Mouse (Mus musculus) urinary bladder, postnatal 25 days (tissue): ENCODE measurements around the gene Olig3.
"Not testable (repeated sequence)": the region's sequence is repeated elsewhere in the genome, so short reads cannot be mapped to it uniquely, and the experiment has no call there.

Experiments used
- DNase-seq: peaks from one replicate; pipeline ENCODE4 v3.0.0; 2022; ENCODE audit warnings: low spot score

The Olig3 gene

DNA sequence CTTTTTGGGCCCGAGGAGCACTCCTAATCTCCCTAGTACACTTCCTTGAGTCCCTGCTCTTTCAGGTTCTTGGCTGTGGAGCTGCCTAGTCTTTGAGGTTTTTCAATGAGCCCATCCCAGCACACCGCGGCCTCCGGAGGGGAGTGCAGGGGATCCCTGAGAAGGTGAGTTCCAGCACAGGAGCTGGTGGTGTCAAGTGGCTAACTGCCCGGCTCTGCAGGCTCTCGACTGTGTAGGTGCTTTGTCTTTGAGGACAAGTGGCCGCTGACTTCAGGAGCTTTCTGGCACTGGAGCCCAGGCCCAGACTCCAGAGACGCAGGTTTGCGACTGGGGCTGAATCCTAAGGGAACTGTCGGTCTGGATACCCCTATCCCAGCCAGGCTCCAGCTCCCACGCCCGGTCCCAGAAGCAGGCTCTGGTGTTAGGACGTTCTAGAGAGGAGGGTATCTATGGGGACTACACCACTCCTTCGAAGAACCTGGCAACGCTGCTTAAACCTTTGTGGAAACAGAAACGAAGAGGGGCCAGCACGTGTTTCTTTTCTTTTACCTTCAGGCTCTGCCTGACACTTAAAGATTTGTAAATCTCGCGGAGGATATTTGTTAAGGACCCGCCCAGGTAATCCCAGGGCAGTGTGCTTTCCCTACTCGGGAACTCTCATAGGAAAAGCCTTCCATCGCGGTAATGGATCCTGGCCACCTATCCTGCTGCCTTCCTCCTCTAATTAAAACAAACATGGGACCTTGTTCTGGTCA is 5.4 kb downstream of the Olig3 start:
- no peak for DNase-seq

- DNase-seq: no peak
Measured at GRCm38 (mm10) chr10:19362294-19362590, 5.9 kb downstream of the Olig3 start.

GRCm38 (mm10) chr10:19362861-19363260 is 6.5 kb downstream of the Olig3 start:
- DNase-seq: no peak

- DNase-seq: no peak
Measured at GRCm38 (mm10) chr10:19363365-19363764, 7.0 kb downstream of the Olig3 start.

- no peak for DNase-seq
Measured at GRCm38 (mm10) chr10:19369143-19369542, 12.8 kb downstream of the Olig3 start.

DNA sequence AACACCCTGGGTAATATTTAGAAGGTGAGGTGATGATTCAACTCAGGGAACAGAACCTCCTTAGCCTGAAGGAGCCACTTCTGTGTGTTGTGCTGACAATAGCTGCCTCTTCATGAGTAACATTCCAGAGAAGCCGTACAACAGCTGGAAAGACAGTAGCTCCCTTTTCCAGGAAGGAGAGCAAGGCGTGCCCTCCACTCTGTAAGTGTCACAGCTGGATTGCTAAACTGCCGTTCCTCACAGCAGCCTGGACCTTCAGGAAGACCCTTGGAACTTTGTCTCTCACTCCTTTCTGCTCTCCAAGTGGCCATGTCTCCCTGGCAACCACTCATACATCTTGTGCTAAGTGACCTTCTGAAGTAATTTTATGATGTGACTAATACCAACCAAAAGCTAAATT is 13.8 kb downstream of the Olig3 start:
- no peak for DNase-seq

DNA sequence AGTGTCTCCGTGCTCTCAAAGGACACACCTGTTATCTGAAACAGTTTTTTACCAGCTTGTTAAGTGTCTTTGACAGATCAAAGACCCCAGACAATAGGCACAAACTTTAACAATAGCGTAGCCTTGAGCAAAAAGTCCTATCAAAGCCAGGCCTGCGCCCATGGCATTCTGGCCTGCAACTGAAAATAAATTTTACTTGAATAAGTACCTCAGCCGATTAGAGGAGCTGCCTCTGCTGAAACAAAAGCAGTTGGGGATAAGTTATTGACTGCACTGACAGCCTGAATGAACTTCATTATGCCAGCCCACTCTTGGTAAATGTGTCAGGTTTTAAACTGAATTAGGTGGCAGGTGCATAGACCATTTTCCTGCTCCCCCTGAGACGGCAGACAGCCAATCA is 15.9 kb downstream of the Olig3 start:
- no peak for DNase-seq

GRCm38 (mm10) chr10:19373797-19374196 is 17.5 kb downstream of the Olig3 start:
- no peak for DNase-seq

GRCm38 (mm10) chr10:19374311-19374710 is 18.0 kb downstream of the Olig3 start:
- no peak for DNase-seq

DNA sequence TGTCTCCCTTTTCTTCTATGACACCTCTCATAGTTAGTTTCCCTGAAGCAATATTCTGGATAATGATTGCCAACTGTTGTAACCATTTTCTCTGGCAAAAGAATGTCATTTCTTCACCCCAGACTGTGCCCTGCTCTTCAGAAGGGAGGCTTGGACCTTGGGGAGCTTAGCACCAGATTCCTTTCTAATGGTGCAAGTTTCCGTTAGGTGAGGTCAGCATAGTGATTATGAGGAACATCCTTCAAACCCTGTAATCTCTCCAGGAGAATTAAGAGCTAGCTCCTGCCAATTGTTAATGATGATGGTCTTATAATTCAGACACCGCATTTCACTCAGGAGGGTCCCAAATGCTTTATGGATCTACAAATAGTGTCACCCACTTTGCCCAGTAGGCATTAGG is 19.5 kb downstream of the Olig3 start:
- no peak for DNase-seq

DNA sequence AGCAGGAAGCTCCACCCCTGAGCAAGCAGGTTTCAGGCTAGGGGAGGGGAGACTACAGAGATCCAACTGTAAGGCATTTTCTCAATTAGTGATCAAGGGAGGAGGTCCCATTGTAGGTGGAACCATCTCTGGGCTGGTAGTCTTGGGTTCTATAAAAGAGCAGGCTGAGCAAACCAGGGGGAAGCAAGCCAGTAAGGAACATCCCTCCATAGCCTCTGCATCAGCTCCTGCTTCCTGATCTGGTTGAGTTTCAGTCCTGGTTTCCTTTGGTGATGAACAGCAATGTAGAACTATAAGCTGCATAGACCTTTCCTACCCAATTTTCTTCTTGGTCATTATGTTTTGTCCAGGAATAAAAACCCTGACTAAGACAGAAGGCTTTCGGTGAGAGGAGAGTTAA is 24.6 kb downstream of the Olig3 start:
- DNase-seq: not testable (repeated sequence)

GRCm38 (mm10) chr10:19384176-19384575 is 27.8 kb downstream of the Olig3 start:
- DNase-seq: no peak

- DNase-seq: no peak
Measured at GRCm38 (mm10) chr10:19391819-19392218, 35.5 kb downstream of the Olig3 start.

DNA sequence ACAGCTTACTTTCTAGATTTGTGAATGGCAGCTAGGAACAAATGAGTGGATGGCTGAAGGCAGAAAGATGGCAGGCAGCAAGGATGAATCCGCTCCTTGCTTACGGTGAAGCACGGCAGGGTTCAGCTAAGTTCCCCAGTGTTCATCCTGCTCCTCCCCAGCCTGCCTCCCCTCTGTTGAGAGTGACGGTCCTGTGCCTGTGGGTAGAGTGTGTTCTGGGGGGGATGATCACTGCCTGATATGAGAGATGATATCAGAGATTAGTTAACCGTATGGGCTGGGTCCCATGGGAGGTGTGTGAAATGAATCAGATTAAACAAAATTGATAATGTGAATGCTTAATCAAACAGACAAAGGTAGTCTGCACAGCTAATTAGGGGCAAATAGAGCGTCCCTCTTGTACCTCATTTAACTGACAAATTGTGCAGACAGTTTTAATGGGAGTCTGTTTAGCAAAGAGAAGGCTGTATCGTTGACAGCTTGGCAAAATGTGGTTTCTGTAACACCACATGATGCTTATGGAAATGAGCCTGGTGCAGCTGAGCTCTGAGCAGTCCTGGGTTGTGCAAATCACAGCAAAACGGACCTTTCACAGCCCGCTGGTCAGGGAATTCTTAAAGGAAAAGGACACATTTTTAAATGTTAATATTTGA is 40.3 kb downstream of the Olig3 start:
- DNase-seq: no peak

DNA sequence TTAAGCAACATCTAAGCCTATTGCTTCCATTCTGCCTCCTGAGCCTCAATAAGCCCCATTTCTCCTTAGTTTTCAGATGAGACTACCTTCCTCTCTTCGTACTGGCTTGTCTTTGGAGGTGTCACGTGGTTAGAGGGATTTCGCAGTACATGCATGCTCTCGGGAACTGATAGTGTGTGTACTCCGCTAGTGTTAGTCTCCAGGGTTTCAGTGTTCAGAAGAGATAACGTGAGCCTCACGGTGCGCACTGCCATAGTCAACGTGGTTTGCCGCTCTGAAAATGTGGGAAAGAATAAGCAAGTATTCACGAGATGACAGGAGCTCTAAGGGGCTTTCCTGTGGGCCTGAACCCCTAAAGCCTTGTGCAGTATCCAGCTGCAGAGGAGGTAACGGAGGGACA is 41.1 kb downstream of the Olig3 start:
- DNase-seq: no peak

- DNase-seq: no peak
Measured at GRCm38 (mm10) chr10:19401136-19401535, 44.8 kb downstream of the Olig3 start.

GRCm38 (mm10) chr10:19404401-19404800 is 48.1 kb downstream of the Olig3 start:
- DNase-seq: no peak

DNA sequence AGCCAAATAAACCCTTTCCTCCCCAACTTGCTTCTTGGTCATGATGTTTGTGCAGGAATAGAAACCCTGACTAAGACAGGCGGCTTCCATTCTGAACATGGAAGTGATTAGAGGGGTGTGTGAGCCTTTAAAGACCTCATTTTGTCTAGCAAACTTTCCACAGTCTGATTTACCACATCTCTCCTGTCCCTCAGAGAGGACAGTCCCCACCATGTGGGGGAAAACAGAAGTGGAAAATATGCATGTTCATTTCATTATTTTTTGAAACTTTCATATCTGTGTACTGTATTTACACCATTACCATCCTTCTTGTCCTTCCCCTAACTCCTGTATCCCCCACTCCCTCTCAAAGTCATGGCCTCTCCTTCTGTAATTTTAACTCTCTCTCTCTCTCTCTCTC is 49.6 kb downstream of the Olig3 start:
- DNase-seq: no peak

DNA sequence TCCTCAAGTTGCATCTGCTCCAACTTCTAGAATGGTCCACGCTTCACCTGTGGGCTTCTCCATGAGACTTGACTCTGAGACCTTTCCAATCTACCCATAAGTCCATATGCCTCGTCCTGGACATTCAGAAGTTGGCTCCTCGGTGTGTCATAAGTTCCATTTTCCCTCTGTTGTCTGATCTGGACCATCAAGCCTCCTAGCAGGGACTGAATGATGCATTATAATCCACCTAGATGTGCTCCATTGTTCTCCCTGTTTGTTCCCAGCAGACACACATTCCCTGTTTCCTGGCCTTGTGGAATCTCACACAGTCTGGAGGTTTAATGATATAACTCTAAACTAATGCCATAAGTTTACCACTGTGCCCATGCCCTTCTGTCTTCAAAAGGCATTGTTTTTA is 50.8 kb downstream of the Olig3 start:
- no peak for DNase-seq
